Mouse (Mus musculus) limb, embryonic 12.5 days (tissue): ENCODE measurements at regions not wholly inside any gene's neighbourhood (a gene's known extent, or its start where the extent isn't known, plus 50 kb on each side); places are given as distances from the start of the nearest gene placed in this dataset.

Source experiments
- ATAC-seq: fragments of 200-750 bp; cut with Nextera tagmentation; 2 replicates; pipeline ENCODE4 v1.8.0; 2017; ENCODE audit warnings: low read depth, moderate TSS enrichment; ENCODE audit not compliant: insufficient number of reproducible peaks, insufficient read depth, low FRiP score, low TSS enrichment
- H3K27ac ChIP-seq: fragments of 300-500 bp; sonication (generic); 2 replicates; pipeline ENCODE4 v1.5.1; 2016; ENCODE audit warnings: mild to moderate bottlenecking, moderate library complexity
- H3K27me3 ChIP-seq: fragments of 300-500 bp; sonication (generic); 2 replicates; pipeline ENCODE4 v1.6.1; 2016; ENCODE audit warnings: mild to moderate bottlenecking, moderate library complexity
- H3K36me3 ChIP-seq: fragments of 300-500 bp; sonication (generic); 2 replicates; pipeline ENCODE4 v1.6.1; 2016; ENCODE audit warnings: mild to moderate bottlenecking, moderate library complexity
- H3K4me1 ChIP-seq: fragments of 300-500 bp; sonication (generic); replicated peaks from 2 replicates; pipeline ENCODE4 v1.6.1; 2016
- H3K4me2 ChIP-seq: fragments of 300-500 bp; sonication (generic); 2 replicates; pipeline ENCODE4 v1.6.1; 2016; ENCODE audit warnings: mild to moderate bottlenecking, moderate library complexity
- H3K4me3 ChIP-seq: fragments of 300-500 bp; sonication (generic); replicated peaks from 2 replicates; pipeline ENCODE4 v1.5.1; 2016; ENCODE audit warnings: mild to moderate bottlenecking
- H3K9ac ChIP-seq: fragments of 300-500 bp; sonication (generic); replicated peaks from 2 replicates; pipeline ENCODE4 v1.6.1; 2016; ENCODE audit warnings: mild to moderate bottlenecking, moderate library complexity
- H3K9me3 ChIP-seq: fragments of 300-500 bp; sonication (generic); 2 replicates; pipeline ENCODE4 v1.6.1; 2016; ENCODE audit warnings: mild to moderate bottlenecking, moderate library complexity
- WGBS: fragments of 180-500 bp; shearing (Covaris S2); methylation state at CpG from one replicate; pipeline ENCODE4 v1.1.7; 2016; 5-methylcytosine and 5-hydroxymethylcytosine counted together

DNA sequence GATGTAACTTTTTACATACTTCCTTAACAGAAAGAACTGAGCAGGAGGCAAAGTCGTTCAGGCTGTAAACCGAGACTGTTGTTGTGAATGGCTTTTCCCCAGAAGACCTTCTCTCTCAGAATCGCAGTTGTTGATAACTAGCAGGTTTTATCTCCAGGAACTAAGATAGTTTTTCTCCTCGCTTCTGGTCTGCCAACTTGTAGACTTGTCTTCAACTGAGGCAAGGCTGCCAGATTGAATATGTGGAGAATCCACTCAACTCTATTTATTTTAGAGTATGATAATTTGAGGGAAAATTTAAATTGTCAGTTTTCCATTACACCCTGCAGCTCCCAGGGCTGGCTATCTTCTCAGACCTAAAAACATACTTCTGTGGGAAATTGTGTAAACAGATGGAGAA is 206.6 kb upstream of the Tet2 start:
- 34% methylated on average over 4 of the region's 4 CpGs for WGBS
- Histone ChIP-seq H3K4me1 (peaks cover 13% of the 10 kb centered on the region), H3K27ac (no peak overlapping the region), H3K4me3 (no peak overlapping the region), H3K27me3 (no peaks in the 10 kb centered on the region), H3K9ac (no peak overlapping the region), H3K4me2 (no peak overlapping the region), H3K36me3 (no peaks in the 10 kb centered on the region), H3K9me3 (no peaks in the 10 kb centered on the region)
- ATAC-seq, result no peak

DNA sequence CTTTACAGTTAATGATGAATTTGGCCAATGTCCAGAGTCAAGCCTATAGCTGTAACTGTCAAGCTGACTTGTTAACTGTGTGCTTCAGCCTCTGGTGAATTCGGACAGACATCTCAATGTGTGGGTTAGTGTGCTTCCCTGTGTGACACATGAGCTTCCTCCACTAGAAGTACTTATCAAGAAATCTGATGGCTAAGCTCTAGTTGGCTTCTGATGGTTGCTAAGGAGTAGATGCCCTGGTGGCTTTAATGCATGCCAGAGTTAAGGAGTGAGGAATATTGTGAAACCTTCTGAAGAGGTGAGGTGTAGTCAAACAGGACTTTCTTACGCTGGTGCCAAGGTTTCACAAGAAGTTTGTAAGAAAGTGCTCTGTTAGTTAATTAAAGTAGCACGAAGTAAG is 208.1 kb upstream of the Tet2 start:
- H3K27ac ChIP-seq, result no peak overlapping the region
- H3K36me3 ChIP-seq, result no peaks in the 10 kb centered on the region
- H3K4me2 ChIP-seq, result no peak overlapping the region
- ATAC-seq, result no peak
- 74% methylated on average over 3 of the region's 3 CpGs for WGBS
- peaks cover 17% of the 10 kb centered on the region for H3K4me1 ChIP-seq
- no peaks in the 10 kb centered on the region for H3K9me3 ChIP-seq
- no peak overlapping the region for H3K4me3 ChIP-seq
- no peaks in the 10 kb centered on the region for H3K27me3 ChIP-seq
- H3K9ac ChIP-seq, result no peak overlapping the region

DNA sequence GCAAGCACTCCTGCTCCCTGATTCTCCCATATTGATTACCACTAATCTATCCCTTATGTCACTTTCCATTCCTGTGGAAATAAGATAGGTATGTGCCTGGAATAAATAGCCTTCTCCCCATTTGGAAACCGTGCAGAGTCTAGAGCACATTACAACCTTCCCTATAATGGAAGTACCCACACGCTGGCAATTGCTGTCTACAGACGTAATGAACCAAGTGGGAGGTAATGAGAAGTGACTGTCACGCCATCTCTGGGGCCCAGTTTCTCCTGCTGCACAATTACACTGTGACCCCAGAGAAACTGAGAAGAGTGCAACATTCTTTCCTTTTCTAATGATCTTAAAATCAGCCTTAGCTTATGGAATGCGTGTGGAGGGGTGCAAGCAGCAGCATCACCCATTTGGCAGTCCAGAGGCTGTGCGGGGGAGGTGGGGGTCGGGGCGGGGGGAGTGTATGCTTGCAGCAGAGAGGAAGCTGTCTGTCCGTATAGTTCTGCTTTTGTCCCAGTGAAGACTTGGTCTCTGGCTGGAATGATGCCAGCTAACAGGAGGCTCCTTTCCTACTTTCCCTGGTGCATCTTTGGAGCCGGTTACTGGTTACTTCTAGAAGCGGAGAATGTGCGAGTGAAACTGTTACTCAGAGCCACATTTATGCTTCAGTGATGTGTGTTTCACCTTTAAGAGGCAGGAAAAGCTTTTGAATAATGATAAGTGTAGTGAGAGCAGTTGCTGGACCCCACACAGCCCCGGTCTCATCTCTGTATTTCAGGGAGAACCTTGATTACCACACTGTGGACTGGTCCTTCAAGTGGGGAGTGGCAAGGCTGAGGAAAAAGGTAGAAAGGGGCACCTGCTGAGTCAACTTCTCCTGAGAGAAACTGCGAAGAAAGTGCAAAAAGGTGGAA is 209.3 kb upstream of the Tet2 start:
- Histone ChIP-seq H3K9ac (no peak overlapping the region), H3K4me1 (peaks cover 23% of the 10 kb centered on the region), H3K9me3 (no peaks in the 10 kb centered on the region), H3K27me3 (no peaks in the 10 kb centered on the region), H3K4me2 (no peak overlapping the region), H3K4me3 (no peak overlapping the region), H3K36me3 (no peaks in the 10 kb centered on the region), H3K27ac (no peak overlapping the region)
- 46% methylated on average over 14 of the region's 14 CpGs for WGBS
- no peak for ATAC-seq

DNA sequence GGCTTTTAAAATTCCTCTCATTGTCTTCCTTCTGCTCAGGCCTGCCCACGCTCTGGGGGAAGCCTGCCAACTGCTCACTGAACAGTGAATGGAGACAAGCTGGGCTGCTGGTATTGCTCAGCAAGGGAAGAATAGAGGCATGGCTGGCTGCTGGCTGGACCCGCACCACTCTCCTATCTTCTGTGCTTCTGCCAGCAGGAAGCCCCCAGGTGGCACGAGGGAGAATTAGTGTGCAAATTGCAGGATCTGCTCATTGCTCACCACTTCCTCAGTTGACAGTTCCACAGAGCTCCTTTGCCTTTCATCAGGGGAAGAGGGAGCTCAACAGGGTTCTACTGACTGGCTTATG is 209.9 kb upstream of the Tet2 start:
- Histone ChIP-seq H3K4me1 (peaks cover 23% of the 10 kb centered on the region), H3K4me2 (no peak overlapping the region), H3K9me3 (no peaks in the 10 kb centered on the region), H3K27me3 (no peaks in the 10 kb centered on the region), H3K27ac (no peak overlapping the region), H3K36me3 (no peaks in the 10 kb centered on the region), H3K9ac (no peak overlapping the region), H3K4me3 (no peak overlapping the region)
- WGBS, result 16% methylated on average over 3 of the region's 3 CpGs
- no peak for ATAC-seq

DNA sequence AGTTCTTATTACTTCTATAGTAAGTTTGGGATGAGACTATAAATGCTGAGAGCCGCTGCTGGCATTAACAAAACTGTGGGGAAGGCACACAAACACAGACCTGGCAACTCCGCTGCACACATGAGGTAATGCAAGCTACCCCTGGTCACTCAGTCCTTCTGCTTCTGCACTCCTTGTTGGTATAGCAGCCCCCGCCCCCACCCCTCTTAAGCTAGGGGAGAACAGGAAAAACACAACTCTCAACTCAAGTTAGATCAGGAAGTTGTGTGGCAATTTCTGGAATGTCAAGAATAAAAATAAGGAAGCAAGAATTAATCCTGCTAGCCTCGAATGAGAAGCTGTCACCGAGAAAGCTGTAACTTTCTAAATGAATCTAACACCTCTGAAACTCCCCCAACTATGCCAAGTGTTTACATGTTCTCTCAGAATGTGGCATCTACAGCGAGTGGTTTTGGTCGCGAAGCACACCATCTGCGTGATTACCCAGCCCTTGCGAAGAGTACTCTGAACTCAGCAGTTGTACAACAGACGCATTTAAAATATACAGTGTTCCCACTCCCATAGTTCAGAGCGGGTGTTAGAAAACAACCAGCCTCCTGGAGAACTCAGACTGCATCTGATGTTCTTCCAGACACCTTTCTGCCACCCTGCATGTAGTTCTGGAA is 212.9 kb upstream of the Tet2 start:
- Histone ChIP-seq H3K4me3 (no peak overlapping the region), H3K4me1 (peaks cover 23% of the 10 kb centered on the region), H3K9ac (0 out of 2 replicates have a peak overlapping the region, but pooled peaks have one; percentile 31), H3K9me3 (no peaks in the 10 kb centered on the region), H3K4me2 (peak overlapping the region; percentile 39), H3K27ac (no peak overlapping the region), H3K27me3 (no peaks in the 10 kb centered on the region), H3K36me3 (no peaks in the 10 kb centered on the region)
- 42% methylated on average over 12 of the region's 12 CpGs for WGBS
- no peak for ATAC-seq

DNA sequence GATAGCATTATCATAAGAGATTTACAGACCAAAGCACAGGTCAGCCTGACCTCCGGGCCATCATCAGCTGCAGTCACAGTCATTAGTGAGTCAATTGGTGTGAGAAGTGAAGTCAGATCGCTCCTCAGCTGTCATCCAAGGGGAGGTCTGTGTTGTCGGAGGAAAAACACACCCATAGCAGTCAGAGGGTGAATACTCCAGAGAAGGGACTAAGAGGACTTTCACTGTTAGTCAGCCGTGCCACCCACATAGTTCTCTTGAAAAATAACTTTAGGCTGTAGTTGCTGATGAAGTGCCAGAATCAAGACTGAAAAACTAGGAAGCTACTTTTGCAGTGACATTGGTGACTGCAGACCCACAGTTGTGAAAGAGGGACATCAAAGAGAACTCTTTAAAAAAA is 213.5 kb upstream of the Tet2 start:
- no peak overlapping the region for H3K4me3 ChIP-seq
- H3K4me2 ChIP-seq, result peak overlapping the region; percentile 39
- 9% methylated on average over 4 of the region's 4 CpGs for WGBS
- no peaks in the 10 kb centered on the region for H3K9me3 ChIP-seq
- no peaks in the 10 kb centered on the region for H3K27me3 ChIP-seq
- no peak for ATAC-seq
- no peak overlapping the region for H3K27ac ChIP-seq
- H3K4me1 ChIP-seq, result peaks cover 23% of the 10 kb centered on the region
- no peaks in the 10 kb centered on the region for H3K36me3 ChIP-seq
- 0 out of 2 replicates have a peak overlapping the region, but pooled peaks have one; percentile 31 for H3K9ac ChIP-seq

DNA sequence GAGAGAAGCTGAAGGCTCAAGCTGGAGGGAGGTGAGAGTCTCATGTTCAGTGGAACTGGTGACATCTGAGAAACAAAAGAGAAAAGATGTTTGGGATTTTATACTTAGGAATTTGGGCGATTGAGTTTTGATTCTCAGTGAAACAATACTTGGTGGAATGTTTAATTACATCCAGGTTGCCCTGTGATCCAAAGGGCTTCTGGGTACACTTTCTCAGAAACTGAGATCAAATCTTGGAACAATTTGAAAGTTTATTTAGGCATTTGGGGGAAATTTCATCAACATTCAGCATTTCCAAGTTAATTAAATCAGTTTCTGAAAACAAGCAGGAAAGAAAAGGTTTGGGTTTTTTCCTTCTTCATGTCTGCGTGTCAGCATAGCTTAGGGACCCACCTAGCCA is 214.7 kb upstream of the Tet2 start:
- Histone ChIP-seq H3K36me3 (no peaks in the 10 kb centered on the region), H3K27ac (no peak overlapping the region), H3K27me3 (no peaks in the 10 kb centered on the region), H3K4me2 (no peak overlapping the region), H3K9me3 (no peaks in the 10 kb centered on the region), H3K9ac (no peak overlapping the region), H3K4me1 (peaks cover 15% of the 10 kb centered on the region), H3K4me3 (no peak overlapping the region)
- 82% methylated on average over 2 of the region's 2 CpGs for WGBS
- ATAC-seq, result no peak

DNA sequence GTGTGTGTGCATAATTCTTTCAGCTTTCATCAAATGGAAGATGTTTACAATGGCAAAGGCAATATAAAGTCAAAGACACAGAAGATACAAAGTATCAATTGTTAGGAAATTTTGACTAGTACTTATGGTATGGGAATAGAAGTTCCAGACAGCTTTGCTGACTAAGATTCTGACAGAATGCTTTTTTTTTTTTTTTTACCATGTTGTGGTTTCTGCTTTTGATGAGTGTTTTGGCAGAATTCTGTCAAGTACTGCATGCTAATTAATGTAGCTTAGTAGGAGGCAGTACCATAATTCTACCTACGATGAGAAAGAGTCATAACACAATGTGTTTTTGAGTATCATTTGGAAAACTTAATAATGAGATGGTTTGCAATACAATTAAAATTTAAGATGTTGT is 215.3 kb upstream of the Tet2 start:
- Histone ChIP-seq H3K9me3 (no peaks in the 10 kb centered on the region), H3K4me1 (peaks cover 10% of the 10 kb centered on the region), H3K4me2 (no peak overlapping the region), H3K27me3 (no peaks in the 10 kb centered on the region), H3K36me3 (no peaks in the 10 kb centered on the region), H3K4me3 (no peak overlapping the region), H3K9ac (no peak overlapping the region), H3K27ac (no peak overlapping the region)
- 80% methylated on average over 1 of the region's 1 CpGs for WGBS
- no peak for ATAC-seq

DNA sequence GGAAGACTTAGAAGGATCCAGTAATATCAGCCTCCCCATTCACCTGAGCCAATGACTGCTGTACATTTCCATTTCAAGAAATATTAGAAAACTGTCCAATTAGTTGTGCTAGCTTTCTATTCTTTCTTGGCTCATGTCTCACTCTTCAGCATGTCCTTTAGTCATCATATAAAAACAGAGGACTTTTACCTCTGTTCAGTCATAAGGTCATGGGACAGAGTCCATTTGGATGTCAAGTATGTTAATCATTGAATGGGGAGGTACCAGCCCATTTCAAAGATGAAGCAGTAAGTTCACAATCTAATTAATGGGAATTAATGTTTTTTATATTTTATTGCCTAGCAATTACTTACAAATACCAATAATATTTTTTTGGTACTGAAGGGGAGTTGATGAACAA is 218.8 kb upstream of the Tet2 start:
- H3K4me3 ChIP-seq, result no peak overlapping the region
- H3K4me2 ChIP-seq, result no peak overlapping the region
- H3K27me3 ChIP-seq, result no peaks in the 10 kb centered on the region
- H3K27ac ChIP-seq, result no peak overlapping the region
- no peak overlapping the region for H3K9ac ChIP-seq
- H3K9me3 ChIP-seq, result no peaks in the 10 kb centered on the region
- H3K36me3 ChIP-seq, result no peaks in the 10 kb centered on the region
- ATAC-seq, result no peak
- H3K4me1 ChIP-seq, result no peaks in the 10 kb centered on the region

DNA sequence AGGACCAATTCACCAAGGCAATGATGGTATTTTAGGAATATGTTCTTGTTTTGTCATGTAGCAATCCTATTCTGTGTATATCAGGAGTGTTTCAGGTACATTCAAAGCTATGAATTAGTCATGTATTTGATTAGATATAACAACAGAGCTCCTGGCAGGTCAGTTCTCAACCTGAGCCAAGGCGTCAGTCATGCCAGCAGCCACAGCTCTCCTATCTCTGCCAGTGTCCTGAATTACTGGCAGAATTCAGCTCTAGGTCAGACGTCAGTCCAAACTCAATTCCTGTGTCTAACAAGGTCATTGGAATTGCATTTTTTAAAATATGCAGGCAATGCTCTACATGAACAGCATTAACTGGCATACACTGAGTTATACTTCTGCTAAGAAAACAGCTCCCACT is 228.6 kb upstream of the Tet2 start:
- no peaks in the 10 kb centered on the region for H3K4me1 ChIP-seq
- no peak overlapping the region for H3K4me3 ChIP-seq
- H3K9ac ChIP-seq, result no peak overlapping the region
- H3K27me3 ChIP-seq, result no peaks in the 10 kb centered on the region
- no peak for ATAC-seq
- no peaks in the 10 kb centered on the region for H3K9me3 ChIP-seq
- no peak overlapping the region for H3K4me2 ChIP-seq
- WGBS, result 77% methylated on average over 2 of the region's 2 CpGs
- H3K27ac ChIP-seq, result no peak overlapping the region
- H3K36me3 ChIP-seq, result no peaks in the 10 kb centered on the region

DNA sequence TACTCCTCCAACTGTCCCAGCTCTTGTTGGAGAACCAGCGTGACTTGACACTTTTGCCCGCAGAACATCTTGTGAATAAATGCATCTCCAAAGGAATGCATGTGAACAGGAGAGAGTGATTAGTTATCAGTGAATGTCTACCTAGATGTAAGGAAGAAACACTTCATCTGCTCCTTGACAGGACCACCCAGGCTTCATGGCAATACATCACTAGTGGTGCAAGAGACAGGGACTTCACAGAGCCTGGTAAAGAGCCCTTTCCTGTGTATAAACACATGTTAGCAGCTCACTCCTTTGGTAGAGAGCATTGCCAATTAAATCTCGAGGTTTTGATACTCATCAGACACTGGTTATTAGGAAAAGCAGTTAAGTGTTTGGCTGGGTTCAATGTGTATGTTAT is 229.3 kb upstream of the Tet2 start:
- no peak for ATAC-seq
- Histone ChIP-seq H3K27ac (no peak overlapping the region), H3K27me3 (no peaks in the 10 kb centered on the region), H3K9ac (no peak overlapping the region), H3K4me2 (no peak overlapping the region), H3K4me3 (no peak overlapping the region), H3K9me3 (no peaks in the 10 kb centered on the region), H3K36me3 (no peaks in the 10 kb centered on the region), H3K4me1 (no peaks in the 10 kb centered on the region)
- 49% methylated on average over 3 of the region's 3 CpGs for WGBS

DNA sequence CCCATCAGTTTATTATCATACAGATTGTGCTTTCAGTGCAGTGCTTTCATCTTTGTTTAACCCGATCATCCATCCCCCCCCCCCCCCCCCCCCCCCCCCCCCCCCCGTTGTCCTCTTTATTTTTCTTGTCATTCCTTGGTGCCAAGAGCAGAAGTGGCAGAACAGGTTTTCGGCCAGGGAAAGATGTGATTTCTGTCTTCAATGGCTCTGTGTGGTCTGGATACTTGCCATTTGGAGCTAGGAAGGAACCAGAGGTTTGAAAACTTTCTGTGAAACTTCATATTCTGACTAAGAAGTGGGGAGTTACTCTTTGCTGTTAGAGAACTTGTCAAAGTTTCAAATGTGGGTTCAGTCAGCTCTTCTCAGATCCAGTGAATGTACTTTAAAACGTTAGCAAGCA is 231.1 kb upstream of the Tet2 start:
- Histone ChIP-seq H3K9me3 (no peaks in the 10 kb centered on the region), H3K9ac (no peak overlapping the region), H3K4me2 (no peak overlapping the region), H3K27ac (no peak overlapping the region), H3K27me3 (no peaks in the 10 kb centered on the region), H3K4me3 (no peak overlapping the region), H3K4me1 (no peaks in the 10 kb centered on the region), H3K36me3 (no peaks in the 10 kb centered on the region)
- ATAC-seq, result no peak
- WGBS, result 25% methylated on average over 4 of the region's 4 CpGs
